Mouse (Mus musculus) neutrophil, adult 5-6 weeks (primary cell): Measurements from ENCODE around the gene Tubgcp2. TPM values are rescaled to one million over a fixed set of nuclear protein-coding genes. Genes with fewer than 3 reads are reported as not detected.

ENCODE experiments used
- ATAC-seq: fragments of 151-379, 151-347 bp; 2 replicates; pipeline ENCODE4 v1.8.0; 2017; ENCODE audit warnings: mild to moderate bottlenecking, moderate TSS enrichment; ENCODE audit not compliant: insufficient number of reproducible peaks, poor library complexity, low FRiP score, severe bottlenecking; ENCODE audit errors: extremely low read depth
- total RNA-seq: library from RNA; stranded (forward); fragments of 200-1000 nt; gene quantifications from 2 replicates; pipeline ENCODE4 v1.2.3, GENCODE M21; 2017

Gene Tubgcp2
- total RNA-seq, 1 experiment from 2014 or later: 16.8 TPM

GRCm38 (mm10) chr7:139990864-139991394 is 45.5 kb downstream of the Tubgcp2 start:
- ATAC-seq: no peak

GRCm38 (mm10) chr7:139988272-139988671 is 48.2 kb downstream of the Tubgcp2 start:
- ATAC-seq: no peak

GRCm38 (mm10) chr7:139984505-139984904 is 52.0 kb downstream of the Tubgcp2 start:
- ATAC-seq: peak; percentile 89

GRCm38 (mm10) chr7:139982058-139982457 is 54.4 kb downstream of the Tubgcp2 start:
- no peak for ATAC-seq

- no peak for ATAC-seq
These were observed 55.7 kb downstream of the Tubgcp2 start for GRCm38 (mm10) chr7:139980778-139981177.

- ATAC-seq: peak; percentile 14; the same call in 1 of the 2 replicates
These were observed 57.3 kb downstream of the Tubgcp2 start for GRCm38 (mm10) chr7:139979011-139979719.

- ATAC-seq: peak; percentile 40; the same call in 1 of the 2 replicates
These were observed 58.1 kb downstream of the Tubgcp2 start, which contains the start of gene 6430531B16Rik for GRCm38 (mm10) chr7:139978278-139978892. Gene 6430531B16Rik, minus strand, starts transcription at chr7:139978755.

- ATAC-seq: no peak
These were observed 61.0 kb downstream of the Tubgcp2 start for GRCm38 (mm10) chr7:139975471-139975870.

GRCm38 (mm10) chr7:139974307-139974706 is 62.2 kb downstream of the Tubgcp2 start:
- ATAC-seq: peak; percentile 51

- peak; percentile 21 for ATAC-seq
These were observed 63.5 kb downstream of the Tubgcp2 start for GRCm38 (mm10) chr7:139972923-139973331.

GRCm38 (mm10) chr7:139971436-139971835 is 65.0 kb downstream of the Tubgcp2 start:
- ATAC-seq: peak; percentile 40

GRCm38 (mm10) chr7:139970979-139971378 is 65.5 kb downstream of the Tubgcp2 start:
- no peak for ATAC-seq

GRCm38 (mm10) chr7:139970216-139970919 is 66.1 kb downstream of the Tubgcp2 start:
- ATAC-seq: no peak

GRCm38 (mm10) chr7:139969348-139970130 is 66.9 kb downstream of the Tubgcp2 start:
- ATAC-seq: peak; percentile 40; the same call in 1 of the 2 replicates

GRCm38 (mm10) chr7:139968428-139968827 is 68.0 kb downstream of the Tubgcp2 start:
- no peak; the same call in 1 of the 2 replicates for ATAC-seq

GRCm38 (mm10) chr7:139967175-139967574 is 69.3 kb downstream of the Tubgcp2 start:
- no peak for ATAC-seq

GRCm38 (mm10) chr7:139963814-139964213 is 72.7 kb downstream of the Tubgcp2 start:
- no peak for ATAC-seq

- no peak for ATAC-seq
These were observed 75.3 kb downstream of the Tubgcp2 start for GRCm38 (mm10) chr7:139961141-139961540.

GRCm38 (mm10) chr7:139957958-139958357 is 78.5 kb downstream of the Tubgcp2 start:
- no peak for ATAC-seq
